Mouse (Mus musculus) heart, embryonic 14.5 days (tissue): Measurements from ENCODE around the gene Gm21976. TPM values are rescaled to one million over a fixed set of nuclear protein-coding genes. Genes with fewer than 3 reads are reported as not detected.

ENCODE experiments used
- ATAC-seq: fragments of 200-750 bp; cut with Nextera tagmentation; 2 replicates; pipeline ENCODE4 v1.8.0; 2017; ENCODE audit warnings: low read depth, moderate TSS enrichment; ENCODE audit not compliant: insufficient number of reproducible peaks, insufficient read depth, low FRiP score
- H3K27ac ChIP-seq, 2 experiments: fragments of 200-500 bp in 1 of 2; fragments of 300-500 bp in 1 of 2; sonication (generic) in 1 of 2; replicated peaks in 1 of 2; 2 replicates each; pipeline ENCODE4 v1.5.1; 2012 to 2014; ENCODE audit warnings: low read depth in 2 of 2, low read length in 2 of 2, control low read depth in 1 of 2, mild to moderate bottlenecking in 1 of 2, mixed read lengths in 1 of 2; ENCODE audit not compliant: control insufficient read depth in 1 of 2, insufficient read depth in 1 of 2
- H3K27me3 ChIP-seq: fragments of 300-500 bp; sonication (generic); 2 replicates; pipeline ENCODE4 v1.6.1; 2014; ENCODE audit warnings: mild to moderate bottlenecking, low read length, control low read depth; ENCODE audit not compliant: control insufficient read depth, insufficient read depth
- H3K36me3 ChIP-seq: fragments of 300-500 bp; sonication (generic); 2 replicates; pipeline ENCODE4 v1.6.1; 2014; ENCODE audit warnings: mild to moderate bottlenecking, control low read depth, low read length, mixed read lengths; ENCODE audit not compliant: control insufficient read depth, insufficient read depth
- H3K4me1 ChIP-seq, 2 experiments: fragments of 200-500 bp in 1 of 2; fragments of 300-500 bp in 1 of 2; sonication (generic) in 1 of 2; 2 replicates each; pipeline ENCODE4 v1.6.1; 2012 to 2014; ENCODE audit warnings: low read length in 2 of 2, control low read depth in 1 of 2, mixed read lengths in 1 of 2; ENCODE audit not compliant: control insufficient read depth in 2 of 2, insufficient read depth in 2 of 2
- H3K4me2 ChIP-seq: fragments of 300-500 bp; sonication (generic); 2 replicates; pipeline ENCODE4 v1.6.1; 2014; ENCODE audit warnings: mild to moderate bottlenecking, low read length
- H3K4me3 ChIP-seq, 2 experiments: fragments of 200-500 bp in 1 of 2; fragments of 300-500 bp in 1 of 2; sonication (generic) in 1 of 2; 2 replicates each; pipeline ENCODE4 v1.5.1; 2012 to 2014; ENCODE audit warnings: low read length in 2 of 2, mild to moderate bottlenecking in 2 of 2, control low read depth in 1 of 2, low read depth in 1 of 2, moderate library complexity in 1 of 2; ENCODE audit not compliant: control insufficient read depth in 1 of 2, insufficient read depth in 1 of 2
- H3K9ac ChIP-seq: fragments of 300-500 bp; sonication (generic); 2 replicates; pipeline ENCODE4 v1.6.1; 2014; ENCODE audit warnings: mild to moderate bottlenecking, low read length
- H3K9me3 ChIP-seq: fragments of 300-500 bp; sonication (generic); 2 replicates; pipeline ENCODE4 v1.6.1; 2016; ENCODE audit warnings: low read length, control low read depth; ENCODE audit not compliant: control insufficient read depth
- WGBS: fragments of 180-500 bp; shearing (Covaris S2); extraction: QIAGEN DNeasy Blood & Tissue Kit; methylation state at CpG from one replicate; pipeline ENCODE4 v1.1.7; 2014; 5-methylcytosine and 5-hydroxymethylcytosine counted together
- polyA plus RNA-seq: library from polyadenylated mRNA; unstranded; fragments of >200 nt; fragmentation: Nextera tagmentation; extraction: Ambion mirVana; gene quantifications from 2 replicates; pipeline ENCODE4 v1.2.1, GENCODE M21; 2014

Gm21976 gene
- polyA plus RNA-seq, 1 experiment from 2014 or later: not detected

- Histone ChIP-seq H3K9ac (no peak overlapping the region), H3K4me1 (no peaks in the 10 kb centered on the region), H3K4me2 (no peak overlapping the region), H3K27me3 (no peaks in the 10 kb centered on the region), H3K9me3 (no peaks in the 10 kb centered on the region), H3K4me3 (no peak overlapping the region), H3K36me3 (no peaks in the 10 kb centered on the region), H3K27ac (no peak overlapping the region)
- WGBS: 49% methylated on average over 2 of the region's 2 CpGs
- ATAC-seq: no peak
These were observed 52.4 kb downstream of the Gm21976 start for GRCm38 (mm10) chr13:98332106-98332505.

DNA sequence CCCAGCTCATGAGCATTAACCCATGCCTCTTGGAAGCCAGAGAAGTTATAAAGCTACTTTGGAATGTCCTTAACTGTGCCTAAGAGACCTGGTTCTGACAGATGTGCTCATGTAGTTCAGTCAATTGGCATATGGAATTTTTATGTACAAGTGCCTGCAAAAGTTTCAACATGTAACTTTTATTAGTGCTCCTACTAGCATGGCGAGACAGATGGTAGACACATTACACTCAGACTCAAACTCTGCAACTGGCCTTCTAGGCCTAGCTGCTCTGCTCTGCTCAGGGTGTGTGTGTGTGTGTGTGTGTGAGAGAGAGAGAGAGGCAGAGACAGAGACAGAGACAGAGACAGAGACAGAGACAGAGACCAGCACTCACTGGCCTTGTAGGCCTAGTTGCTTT lies 56.5 kb downstream of the Gm21976 start:
- H3K9ac ChIP-seq: no peak overlapping the region
- no peak overlapping the region for H3K4me2 ChIP-seq
- no peaks in the 10 kb centered on the region for H3K9me3 ChIP-seq
- H3K4me3 ChIP-seq: no peak overlapping the region
- no peak overlapping the region for H3K27ac ChIP-seq
- ATAC-seq: no peak
- peaks cover 3% of the 10 kb centered on the region; the same call in 1 of the 2 replicates for H3K27me3 ChIP-seq
- no peaks in the 10 kb centered on the region for H3K4me1 ChIP-seq
- H3K36me3 ChIP-seq: no peaks in the 10 kb centered on the region
- 91% methylated on average over 1 of the region's 1 CpGs for WGBS

DNA sequence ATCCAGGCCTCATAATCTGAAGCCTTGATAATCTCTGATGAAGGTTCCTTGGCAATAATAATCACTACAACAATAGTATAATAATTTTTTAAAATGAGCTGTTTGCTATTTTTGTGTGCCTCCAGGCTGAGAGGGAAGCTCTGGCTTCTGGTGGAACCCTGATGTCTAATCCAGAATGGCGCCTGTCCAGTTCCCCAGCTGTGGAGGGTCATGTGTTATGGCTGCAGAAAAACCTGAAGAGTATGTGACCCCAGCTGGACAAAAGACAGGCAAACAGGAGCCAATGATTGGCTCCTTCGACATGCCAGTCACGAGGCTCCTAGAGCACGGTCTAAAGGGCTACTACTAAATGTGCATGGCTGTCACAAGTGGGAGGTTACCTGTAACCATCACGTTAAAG lies 60.8 kb downstream of the Gm21976 start:
- H3K9me3 ChIP-seq: no peaks in the 10 kb centered on the region
- H3K36me3 ChIP-seq: no peaks in the 10 kb centered on the region
- no peaks in the 10 kb centered on the region for H3K4me1 ChIP-seq
- no peak for ATAC-seq
- H3K9ac ChIP-seq: no peak overlapping the region
- H3K27me3 ChIP-seq: peaks cover 11% of the 10 kb centered on the region
- no peak overlapping the region for H3K27ac ChIP-seq
- H3K4me3 ChIP-seq: no peak overlapping the region
- 71% methylated on average over 5 of the region's 5 CpGs for WGBS
- no peak overlapping the region for H3K4me2 ChIP-seq

DNA sequence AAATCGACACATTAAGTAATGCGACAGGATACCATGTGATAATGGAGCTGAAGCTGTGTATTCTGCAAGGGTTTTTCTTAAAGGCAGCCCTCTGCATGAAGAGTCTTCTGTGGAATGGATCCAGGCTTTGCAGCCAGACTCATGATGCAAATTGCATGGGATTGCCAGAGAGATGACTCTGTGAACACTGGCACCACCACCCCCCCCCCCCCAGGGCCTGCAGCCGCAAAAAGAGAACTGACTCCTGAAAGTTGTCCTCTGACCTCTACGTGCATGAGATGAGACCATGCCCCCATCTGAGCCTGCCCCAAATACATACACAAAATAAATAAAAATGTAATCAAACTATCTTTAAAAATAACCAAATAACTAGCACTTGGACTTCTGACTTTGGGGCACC lies 69.8 kb downstream of the Gm21976 start:
- Histone ChIP-seq H3K27ac (no peak overlapping the region), H3K27me3 (peaks cover 62% of the 10 kb centered on the region), H3K9ac (no peak overlapping the region), H3K4me1 (peaks cover 0 to 3% of the 10 kb centered on the region in 2 experiments; a peak in 2 of 4 replicates), H3K4me2 (no peak overlapping the region), H3K36me3 (no peaks in the 10 kb centered on the region), H3K9me3 (no peaks in the 10 kb centered on the region), H3K4me3 (no peak overlapping the region)
- ATAC-seq: no peak
- WGBS: 73% methylated on average over 4 of the region's 4 CpGs

- H3K4me2 ChIP-seq: no peak overlapping the region
- H3K9me3 ChIP-seq: no peaks in the 10 kb centered on the region
- H3K9ac ChIP-seq: no peak overlapping the region
- peaks cover 70% of the 10 kb centered on the region for H3K27me3 ChIP-seq
- no peaks in the 10 kb centered on the region for H3K36me3 ChIP-seq
- 2% methylated on average over 8 of the region's 8 CpGs for WGBS
- H3K4me3 ChIP-seq: no peak overlapping the region
- no peak for ATAC-seq
- peaks cover 2 to 14% of the 10 kb centered on the region in 2 experiments; a peak in 3 of 4 replicates for H3K4me1 ChIP-seq
- H3K27ac ChIP-seq: no peak overlapping the region
These were observed 71.8 kb downstream of the Gm21976 start for GRCm38 (mm10) chr13:98351527-98351926.

- Histone ChIP-seq H3K27me3 (peaks cover 74% of the 10 kb centered on the region), H3K9ac (no peak overlapping the region), H3K4me2 (no peak overlapping the region), H3K4me3 (no peak overlapping the region), H3K36me3 (no peaks in the 10 kb centered on the region), H3K9me3 (no peaks in the 10 kb centered on the region), H3K4me1 (peaks cover 2 to 14% of the 10 kb centered on the region in 2 experiments; a peak in 3 of 4 replicates), H3K27ac (no peak overlapping the region)
- ATAC-seq: no peak
- 15% methylated on average over 14 of the region's 14 CpGs for WGBS
These were observed 72.8 kb downstream of the Gm21976 start for GRCm38 (mm10) chr13:98352381-98352975.

- Histone ChIP-seq H3K9ac (no peak overlapping the region), H3K4me3 (peak overlapping the region; percentile 41 to 52), H3K27me3 (peaks cover 86% of the 10 kb centered on the region), H3K36me3 (no peaks in the 10 kb centered on the region), H3K9me3 (no peaks in the 10 kb centered on the region), H3K4me1 (peaks cover 2 to 14% of the 10 kb centered on the region in 2 experiments; a peak in 3 of 4 replicates), H3K27ac (no peak overlapping the region), H3K4me2 (peak overlapping the region; percentile 84)
- ATAC-seq: no peak
- 1% methylated on average over 13 of the region's 13 CpGs for WGBS
These were observed 74.0 kb downstream of the Gm21976 start for GRCm38 (mm10) chr13:98353709-98354089.
